Mouse (Mus musculus) lung, embryonic 14.5 days (tissue): ENCODE results near the gene Omg. TPM values are rescaled to one million over a fixed set of nuclear protein-coding genes. Genes with fewer than 3 reads are reported as not detected.

Experiments used
- ATAC-seq: fragments of 200-750 bp; cut with Nextera tagmentation; 2 replicates; pipeline ENCODE4 v1.8.0; 2017; ENCODE audit warnings: mild to moderate bottlenecking, moderate TSS enrichment, moderate library complexity; ENCODE audit not compliant: insufficient read depth
- DNase-seq: peaks from one replicate; pipeline ENCODE4 v3.0.0-alpha.2; 2015
- H3K27ac ChIP-seq: fragments of 300-500 bp; sonication (generic); 2 replicates; pipeline ENCODE4 v1.5.1; 2014; ENCODE audit warnings: low read depth, mild to moderate bottlenecking, moderate library complexity
- H3K27me3 ChIP-seq: fragments of 300-500 bp; sonication (generic); 2 replicates; pipeline ENCODE4 v1.6.1; 2014; ENCODE audit warnings: low read length, control low read depth; ENCODE audit not compliant: insufficient read depth
- H3K36me3 ChIP-seq: fragments of 300-500 bp; sonication (generic); 2 replicates; pipeline ENCODE4 v1.6.1; 2014; ENCODE audit warnings: control low read depth; ENCODE audit not compliant: insufficient read depth
- H3K4me1 ChIP-seq: fragments of 300-500 bp; sonication (generic); 2 replicates; pipeline ENCODE4 v1.6.1; 2014; ENCODE audit warnings: antibody characterized with exemption, control low read depth; ENCODE audit not compliant: insufficient read depth
- H3K4me2 ChIP-seq: fragments of 300-500 bp; sonication (generic); 2 replicates; pipeline ENCODE4 v1.6.1; 2014; ENCODE audit warnings: mild to moderate bottlenecking
- H3K4me3 ChIP-seq: fragments of 300-500 bp; sonication (generic); 2 replicates; pipeline ENCODE4 v1.5.1; 2014; ENCODE audit warnings: low read depth, low read length
- H3K9ac ChIP-seq: fragments of 300-500 bp; sonication (generic); 2 replicates; pipeline ENCODE4 v1.6.1; 2014
- H3K9me3 ChIP-seq: fragments of 300-500 bp; sonication (generic); 2 replicates; pipeline ENCODE4 v1.6.1; 2016; ENCODE audit warnings: low read depth, low read length, control low read depth
- CTCF ChIP-seq: IDR thresholded peaks from 2 replicates; pipeline ENCODE4 v1.5.1; 2016; ENCODE audit warnings: antibody characterized with exemption, low read depth
- WGBS: fragments of 180-500 bp; shearing (Covaris S2); extraction: QIAGEN DNeasy Blood & Tissue Kit; methylation state at CpG from one replicate; pipeline ENCODE4 v1.1.7; 2014; 5-methylcytosine and 5-hydroxymethylcytosine counted together
- polyA plus RNA-seq: library from polyadenylated mRNA; unstranded; fragments of >200 nt; fragmentation: Nextera tagmentation; extraction: Ambion mirVana; gene quantifications from 2 replicates; pipeline ENCODE4 v1.2.1, GENCODE M21; 2014

Omg gene
- polyA plus RNA-seq, 1 experiment from 2014 or later = 0.37 TPM

- no peaks in the 10 kb centered on the region for H3K9me3 ChIP-seq
- ATAC-seq (no peak), DNase-seq (no peak)
- no peak overlapping the region for H3K4me3 ChIP-seq
- H3K4me1 ChIP-seq = no peaks in the 10 kb centered on the region
- H3K4me2 ChIP-seq = no peak overlapping the region
- no peak for TF ChIP-seq CTCF
- H3K9ac ChIP-seq = no peak overlapping the region
- H3K36me3 ChIP-seq = no peaks in the 10 kb centered on the region
- H3K27me3 ChIP-seq = no peaks in the 10 kb centered on the region
- no peak overlapping the region for H3K27ac ChIP-seq
- 90% methylated on average over 2 of the region's 2 CpGs for WGBS
Observed at GRCm38 (mm10) chr11:79515798-79516197, 11.9 kb upstream of the Omg start.

- ATAC-seq = no peak
Observed at GRCm38 (mm10) chr11:79515331-79515730, 11.4 kb upstream of the Omg start.

GRCm38 (mm10) chr11:79511970-79512369 is 8.1 kb upstream of the Omg start:
- H3K9me3 ChIP-seq = no peaks in the 10 kb centered on the region
- H3K9ac ChIP-seq = no peak overlapping the region
- no peak overlapping the region for H3K4me3 ChIP-seq
- H3K27me3 ChIP-seq = no peaks in the 10 kb centered on the region
- DNase-seq (no peak), ATAC-seq (no peak)
- no peaks in the 10 kb centered on the region for H3K36me3 ChIP-seq
- TF ChIP-seq CTCF = no peak
- no peak overlapping the region for H3K4me2 ChIP-seq
- no peak overlapping the region for H3K27ac ChIP-seq
- H3K4me1 ChIP-seq = no peaks in the 10 kb centered on the region
- WGBS = 80% methylated on average over 3 of the region's 3 CpGs

More at GRCm38 (mm10) chr11:79515331-79515730, 11.4 kb upstream of the Omg start:
- no peak overlapping the region for H3K27ac ChIP-seq
- no peak overlapping the region for H3K4me3 ChIP-seq
- peak; percentile 54 for DNase-seq
- H3K27me3 ChIP-seq = no peaks in the 10 kb centered on the region
- H3K9me3 ChIP-seq = no peaks in the 10 kb centered on the region
- H3K9ac ChIP-seq = no peak overlapping the region
- H3K36me3 ChIP-seq = no peaks in the 10 kb centered on the region
- H3K4me2 ChIP-seq = no peak overlapping the region
- H3K4me1 ChIP-seq = no peaks in the 10 kb centered on the region
- 38% methylated on average over 6 of the region's 6 CpGs for WGBS
- TF ChIP-seq CTCF = no peak

GRCm38 (mm10) chr11:79504506-79504905 is 622 bp upstream of the Omg start:
- Histone ChIP-seq H3K27ac (no peak overlapping the region), H3K9me3 (no peaks in the 10 kb centered on the region), H3K27me3 (no peaks in the 10 kb centered on the region), H3K36me3 (no peaks in the 10 kb centered on the region), H3K4me2 (no peak overlapping the region), H3K4me1 (no peaks in the 10 kb centered on the region), H3K4me3 (no peak overlapping the region), H3K9ac (no peak overlapping the region)
- DNase-seq = no peak
- no peak for ATAC-seq
- 86% methylated on average over 7 of the region's 7 CpGs for WGBS
- TF ChIP-seq CTCF = no peak

- H3K27ac ChIP-seq = no peak overlapping the region
- 82% methylated on average over 2 of the region's 2 CpGs for WGBS
- no peaks in the 10 kb centered on the region for H3K4me1 ChIP-seq
- ATAC-seq (no peak), DNase-seq (no peak)
- H3K36me3 ChIP-seq = no peaks in the 10 kb centered on the region
- no peaks in the 10 kb centered on the region for H3K27me3 ChIP-seq
- no peaks in the 10 kb centered on the region for H3K9me3 ChIP-seq
- no peak overlapping the region for H3K9ac ChIP-seq
- H3K4me2 ChIP-seq = no peak overlapping the region
- TF ChIP-seq CTCF = no peak
- H3K4me3 ChIP-seq = no peak overlapping the region
Observed at GRCm38 (mm10) chr11:79502917-79503316, 967 bp downstream of the Omg start.

- Histone ChIP-seq H3K9ac (no peak overlapping the region), H3K27ac (no peak overlapping the region), H3K9me3 (no peaks in the 10 kb centered on the region), H3K36me3 (no peaks in the 10 kb centered on the region), H3K27me3 (no peaks in the 10 kb centered on the region), H3K4me2 (no peak overlapping the region), H3K4me1 (no peaks in the 10 kb centered on the region), H3K4me3 (no peak overlapping the region)
- 79% methylated on average over 10 of the region's 10 CpGs for WGBS
- no peak for ATAC-seq
- DNase-seq = no peak
- TF ChIP-seq CTCF = no peak
Observed at GRCm38 (mm10) chr11:79494976-79495800, 8.7 kb downstream of the Omg start.

- H3K4me1 ChIP-seq = peaks cover 5% of the 10 kb centered on the region; the same call in 1 of the 2 replicates
- no peak for TF ChIP-seq CTCF
- no peak overlapping the region for H3K27ac ChIP-seq
- no peak overlapping the region for H3K4me2 ChIP-seq
- H3K36me3 ChIP-seq = peaks cover 27% of the 10 kb centered on the region; the same call in 1 of the 2 replicates
- no peaks in the 10 kb centered on the region for H3K27me3 ChIP-seq
- no peak for ATAC-seq
- no peak overlapping the region for H3K9ac ChIP-seq
- H3K9me3 ChIP-seq = no peaks in the 10 kb centered on the region
- H3K4me3 ChIP-seq = no peak overlapping the region
- DNase-seq = no peak
Observed at GRCm38 (mm10) chr11:79484721-79485120, 19.2 kb downstream of the Omg start.
